Mouse (Mus musculus): ENCODE measurements around the gene Cfap97d2.

DNA sequence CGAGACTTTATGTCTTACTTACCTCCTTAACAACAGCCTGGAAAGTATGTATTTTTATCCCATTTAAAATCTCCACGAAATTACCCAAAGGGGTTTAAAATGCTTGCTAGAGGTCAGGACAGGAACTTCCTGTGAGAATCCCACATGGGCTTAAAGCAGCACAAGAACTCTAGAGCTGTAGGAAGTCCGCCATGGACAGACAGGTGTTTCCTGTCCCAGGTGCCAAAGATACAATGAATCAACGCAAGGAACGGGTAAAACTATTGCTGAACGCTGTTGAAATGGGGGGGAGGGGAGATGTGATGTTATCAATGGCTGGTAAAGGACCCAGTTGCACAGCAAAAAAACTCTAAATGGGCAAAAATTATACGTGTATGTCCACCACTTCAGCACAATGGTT, 21.6 kb upstream of the Cfap97d2 start:
- TF ChIP-seq CTCF (conservative IDR thresholded peaks at IDR 0.05; ENCODE audit: low read length) = no peak
- TF ChIP-seq NANOG (IDR thresholded peaks at IDR 0.05; ENCODE audit: borderline replicate concordance, low read length) = no peak
- TF ChIP-seq POU5F1 (IDR thresholded peaks at IDR 0.05; ENCODE audit: borderline replicate concordance, low read length) = no peak

All from E14TG2a.4 (cell line).